In the genomic region with DNA sequence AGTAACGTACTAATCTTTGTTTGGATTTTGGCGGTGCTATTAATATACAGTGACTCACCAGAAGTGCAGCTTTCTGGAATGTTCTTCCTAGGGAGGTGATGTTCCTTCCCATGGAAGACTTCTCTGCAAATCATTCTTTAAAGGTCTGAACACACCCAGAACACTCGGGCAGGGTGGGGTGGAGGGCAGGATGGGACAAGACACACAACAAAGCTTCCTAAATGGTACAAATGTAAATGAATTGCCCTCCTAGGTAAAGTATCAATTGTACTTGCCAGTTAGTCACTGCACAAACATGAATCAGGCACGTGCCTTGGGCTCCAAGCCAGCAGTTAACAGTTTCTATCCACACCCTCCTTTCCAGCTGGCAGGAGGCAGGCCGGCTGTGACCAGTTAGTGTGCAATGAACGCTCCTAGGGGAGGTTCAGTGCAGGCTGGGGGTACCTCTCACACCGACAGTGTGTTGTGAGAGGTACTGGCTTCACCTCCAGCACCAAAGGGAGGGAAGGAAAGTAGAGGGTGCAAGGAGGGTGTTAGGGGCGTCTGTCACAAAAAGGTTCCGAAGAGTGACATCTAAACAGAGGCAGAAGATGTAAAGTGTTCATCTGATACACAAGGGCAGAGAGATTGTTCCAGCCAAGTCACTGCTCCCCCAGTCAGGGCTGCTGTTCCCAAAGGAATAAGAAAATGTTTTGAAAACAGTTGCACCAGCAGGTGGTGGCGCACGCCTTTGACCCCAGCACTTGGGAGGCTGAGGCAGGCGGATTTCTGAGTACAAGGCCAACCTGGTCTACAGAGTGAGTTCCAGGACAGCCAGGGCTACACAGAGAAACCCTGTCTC, we compare ENCODE assay signal across 8 mouse cellular contexts. TPM values are rescaled to one million over a fixed set of nuclear protein-coding genes. Genes with fewer than 3 reads are reported as not detected.
DNase-seq lines count a peak whose midpoint lies in the region; ATAC-seq and TF ChIP-seq lines count a peak whose summit lies in the region.

No protein-coding gene starts in this region.

- H3K4me3 ChIP-seq in forebrain, postnatal 0 days (ENCODE audit: low read depth, low read length): no peak overlapping the region
- no peak overlapping the region for H3K4me3 ChIP-seq in intestine, embryonic 16.5 days (ENCODE audit: low read length)
- H3K4me3 ChIP-seq in lung, adult 2 months (replicated peaks; ENCODE audit: extremely low read depth, low read depth, low read length): no peak overlapping the region
- no peak overlapping the region for H3K4me3 ChIP-seq in stomach, embryonic 14.5 days (ENCODE audit: low read depth, low read length)

- TF ChIP-seq CTCF in forebrain, postnatal 0 days (IDR thresholded peaks at IDR 0.05; ENCODE audit: low read depth): no peak
- TF ChIP-seq CTCF in lung, adult 2 months (IDR thresholded peaks at IDR 0.05; ENCODE audit: insufficient read depth, low read length): no peak

- H3K9ac ChIP-seq in forebrain, postnatal 0 days: 0 out of 2 replicates have a peak overlapping the region, but pooled peaks have one; percentile 2
- H3K9ac ChIP-seq in intestine, embryonic 16.5 days (ENCODE audit: low read depth, low read length): no peak overlapping the region
- no peak overlapping the region for H3K9ac ChIP-seq in stomach, embryonic 14.5 days (replicated peaks; ENCODE audit: low read depth, low read length)

- 0 out of 2 replicates have a peak overlapping the region, but pooled peaks have one; percentile 35 for H3K27ac ChIP-seq in forebrain, postnatal 0 days (ENCODE audit: low read depth, low read length)
- peak overlapping the region; percentile 67 for H3K27ac ChIP-seq in intestine, embryonic 16.5 days (ENCODE audit: low read length)
- H3K27ac ChIP-seq in stomach, embryonic 14.5 days (ENCODE audit: low read length): peak overlapping the region; percentile 41; the same call in 1 of the 2 replicates

- H3K9me3 ChIP-seq in forebrain, postnatal 0 days (ENCODE audit: low read length): no peaks in the 10 kb centered on the region
- H3K9me3 ChIP-seq in intestine, embryonic 16.5 days (ENCODE audit: control insufficient read depth, low read length): no peaks in the 10 kb centered on the region
- H3K9me3 ChIP-seq in stomach, embryonic 14.5 days (ENCODE audit: control insufficient read depth, low read depth, low read length): no peaks in the 10 kb centered on the region

- no peaks in the 10 kb centered on the region for H3K27me3 ChIP-seq in forebrain, postnatal 0 days (ENCODE audit: insufficient read depth, low read length)
- H3K27me3 ChIP-seq in intestine, embryonic 16.5 days (replicated peaks; ENCODE audit: control insufficient read depth, insufficient read depth, low read length): no peaks in the 10 kb centered on the region
- H3K27me3 ChIP-seq in stomach, embryonic 14.5 days (ENCODE audit: control insufficient read depth, insufficient read depth, low read length): no peaks in the 10 kb centered on the region

- H3K36me3 ChIP-seq in forebrain, postnatal 0 days (ENCODE audit: insufficient read depth): peaks cover 44% of the 10 kb centered on the region
- peaks cover 9% of the 10 kb centered on the region; the same call in 1 of the 2 replicates for H3K36me3 ChIP-seq in intestine, embryonic 16.5 days (ENCODE audit: control insufficient read depth, insufficient read depth, low read length)
- peaks cover 26% of the 10 kb centered on the region for H3K36me3 ChIP-seq in stomach, embryonic 14.5 days (ENCODE audit: control insufficient read depth, insufficient read depth, low read length)

- WGBS in forebrain, postnatal 0 days: 55% methylated on average over 12 of the region's 12 CpGs
- 51% methylated on average over 12 of the region's 12 CpGs for WGBS in intestine, embryonic 16.5 days
- WGBS in lung, adult 2 months: 46% methylated on average over 12 of the region's 12 CpGs
- 51% methylated on average over 12 of the region's 12 CpGs for WGBS in stomach, embryonic 14.5 days

- TF ChIP-seq POLR2A in lung, adult 2 months (IDR thresholded peaks at IDR 0.05; ENCODE audit: borderline replicate concordance, extremely low read depth, low read depth, low read length): no peak

- H3K4me2 ChIP-seq in forebrain, postnatal 0 days (ENCODE audit: low read depth): no peak overlapping the region
- H3K4me2 ChIP-seq in intestine, embryonic 16.5 days (ENCODE audit: low read depth, low read length): 0 out of 2 replicates have a peak overlapping the region, but pooled peaks have one; percentile 7
- H3K4me2 ChIP-seq in stomach, embryonic 14.5 days (replicated peaks; ENCODE audit: low read depth, low read length): no peak overlapping the region

- no peaks in the 10 kb centered on the region for H3K4me1 ChIP-seq in forebrain, postnatal 0 days (ENCODE audit: insufficient read depth)
- peaks cover 8% of the 10 kb centered on the region for H3K4me1 ChIP-seq in intestine, embryonic 16.5 days (ENCODE audit: control insufficient read depth, insufficient read depth, low read length)
- peaks cover 9% of the 10 kb centered on the region for H3K4me1 ChIP-seq in lung, adult 2 months (ENCODE audit: control insufficient read depth, insufficient read depth, low read length)
- H3K4me1 ChIP-seq in stomach, embryonic 14.5 days (ENCODE audit: control insufficient read depth, insufficient read depth, low read length): peaks cover 7% of the 10 kb centered on the region; the same call in 1 of the 2 replicates

- ATAC-seq in forebrain, postnatal 0 days: peak; percentile 72
- ATAC-seq in intestine, embryonic 16.5 days: peak; percentile 90
- peak; percentile 90 for ATAC-seq in stomach, embryonic 14.5 days (ENCODE audit: insufficient number of reproducible peaks, insufficient read depth, low FRiP score, low read depth)
- ATAC-seq in inflammation-experienced regulatory T-cells, adult 6 months: no peak

- peak; percentile 53 to 82 for DNase-seq in adrenal gland, adult (ENCODE audit: inconsistent age in 2 of 2, low spot score in 1 of 2)
- DNase-seq in adrenal gland, adult 8-10 months: no peak
- DNase-seq in ES-CJ7 (ENCODE audit: low read depth, low spot score): peak; percentile 84
- DNase-seq in forebrain, postnatal 0 days: peak; percentile 57
- DNase-seq in lung, adult 2 months: peak; percentile 79

RNA-seq across cellular contexts. Expression of gene 1700001K19Rik, which starts 5.7 kb away (rescaled TPM):
- not detected for total RNA-seq in adrenal gland, adult 8-10 months (2022)
- not detected in 2 replicates for total RNA-seq in forebrain, postnatal 0 days (2014; rRNA removed)
- polyA plus RNA-seq in forebrain, postnatal 0 days (2015; fragmentation: Nextera tagmentation; extraction: Ambion mirVana): not detected in 2 replicates
- polyA plus RNA-seq in intestine, embryonic 16.5 days (2015; fragmentation: Nextera tagmentation; extraction: Ambion mirVana): not detected in 2 replicates
- not detected in 2 replicates for polyA plus RNA-seq in lung, adult 2 months (2012; rRNA removed)
- not detected in 2 replicates for polyA plus RNA-seq in stomach, embryonic 14.5 days (2014; fragmentation: Nextera tagmentation; extraction: Ambion mirVana)
- polyA plus RNA-seq in inflammation-experienced regulatory T-cells, adult 6 months (2017; shearing (Covaris generic)): 1 to 10 TPM in 1 of 3 experiments, not detected in 2; 1.1 TPM

RNA-seq across cellular contexts. Expression of gene Hsp90aa1, which starts 14.4 kb away (rescaled TPM):
- total RNA-seq in adrenal gland, adult 8-10 months (2022): 100 to 1,000 TPM; 272 to 830 (median 476) TPM
- 703 and 720 TPM in 2 replicates for total RNA-seq in forebrain, postnatal 0 days (2014; rRNA removed)
- 1,123 and 1,324 TPM in 2 replicates for polyA plus RNA-seq in forebrain, postnatal 0 days (2015; fragmentation: Nextera tagmentation; extraction: Ambion mirVana)
- polyA plus RNA-seq in intestine, embryonic 16.5 days (2015; fragmentation: Nextera tagmentation; extraction: Ambion mirVana): 679 and 790 TPM in 2 replicates
- 65.6 and 105 TPM in 2 replicates for polyA plus RNA-seq in lung, adult 2 months (2012; rRNA removed)
- 825 and 887 TPM in 2 replicates for polyA plus RNA-seq in stomach, embryonic 14.5 days (2014; fragmentation: Nextera tagmentation; extraction: Ambion mirVana)
- polyA plus RNA-seq in inflammation-experienced regulatory T-cells, adult 6 months (2017; shearing (Covaris generic)): 100 to 1,000 TPM; 173 to 271 (median 181) TPM

RNA-seq across cellular contexts. Expression of gene Wdr20, which starts 49.6 kb away (rescaled TPM):
- 10 to 100 TPM; 50.6 to 70.4 (median 56.8) TPM for total RNA-seq in adrenal gland, adult 8-10 months (2022)
- total RNA-seq in forebrain, postnatal 0 days (2014; rRNA removed): 33.3 and 40.3 TPM in 2 replicates
- polyA plus RNA-seq in forebrain, postnatal 0 days (2015; fragmentation: Nextera tagmentation; extraction: Ambion mirVana): 12.3 and 17.0 TPM in 2 replicates
- polyA plus RNA-seq in intestine, embryonic 16.5 days (2015; fragmentation: Nextera tagmentation; extraction: Ambion mirVana): 21.1 and 21.7 TPM in 2 replicates
- 13.5 and 16.2 TPM in 2 replicates for polyA plus RNA-seq in lung, adult 2 months (2012; rRNA removed)
- 25.1 and 27.6 TPM in 2 replicates for polyA plus RNA-seq in stomach, embryonic 14.5 days (2014; fragmentation: Nextera tagmentation; extraction: Ambion mirVana)
- 10 to 100 TPM; 24.8 to 34.0 (median 33.4) TPM for polyA plus RNA-seq in inflammation-experienced regulatory T-cells, adult 6 months (2017; shearing (Covaris generic))
